Mouse (Mus musculus): ENCODE measurements around the gene Bcl6.

Bcl6 gene

DNA sequence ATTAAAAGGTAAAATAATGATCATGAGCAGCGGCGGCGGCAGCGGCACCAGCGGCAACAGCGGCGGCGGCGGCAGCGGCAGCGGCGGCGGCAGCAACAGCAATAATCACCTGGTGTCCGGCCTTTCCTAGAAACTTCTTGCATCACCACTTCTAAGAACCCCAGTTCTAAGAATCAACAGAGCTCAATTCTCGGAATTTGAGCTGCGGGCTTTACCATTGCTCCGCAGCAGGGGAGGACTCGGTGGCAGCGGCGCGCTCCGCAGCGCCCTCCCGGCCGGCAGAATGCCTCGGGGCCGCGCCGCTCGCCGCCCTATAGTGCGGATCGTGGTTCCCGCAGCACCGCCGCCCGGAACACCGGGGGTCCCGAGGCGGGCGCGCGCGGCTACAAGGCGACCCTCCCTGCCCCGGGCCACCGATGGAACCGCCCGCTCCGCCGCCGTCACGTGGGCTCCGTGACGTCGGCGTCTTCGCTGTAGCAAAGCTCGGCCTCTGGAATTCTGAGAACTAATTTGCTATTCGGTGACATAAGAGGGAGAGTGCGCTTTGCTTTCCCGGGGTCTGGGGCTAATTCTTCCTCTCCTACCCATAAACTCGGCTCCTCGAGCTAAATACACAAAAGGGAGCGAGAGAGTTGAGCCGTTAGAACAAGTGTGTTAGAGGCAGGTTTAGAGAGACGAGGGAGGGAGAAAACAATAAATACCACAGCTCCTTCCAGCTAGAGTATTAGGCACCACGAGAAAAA lies at the start of gene Bcl6, which contains the start of gene Gm37419:
Gene Bcl6, minus strand, starts transcription at position 387 of the 743 bp plus-strand sequence.
Gene Gm37419, plus strand, starts transcription at position 17 of the 743 bp plus-strand sequence.
- DNase-seq (ENCODE audit: low spot score) = peak; percentile 72

DNA sequence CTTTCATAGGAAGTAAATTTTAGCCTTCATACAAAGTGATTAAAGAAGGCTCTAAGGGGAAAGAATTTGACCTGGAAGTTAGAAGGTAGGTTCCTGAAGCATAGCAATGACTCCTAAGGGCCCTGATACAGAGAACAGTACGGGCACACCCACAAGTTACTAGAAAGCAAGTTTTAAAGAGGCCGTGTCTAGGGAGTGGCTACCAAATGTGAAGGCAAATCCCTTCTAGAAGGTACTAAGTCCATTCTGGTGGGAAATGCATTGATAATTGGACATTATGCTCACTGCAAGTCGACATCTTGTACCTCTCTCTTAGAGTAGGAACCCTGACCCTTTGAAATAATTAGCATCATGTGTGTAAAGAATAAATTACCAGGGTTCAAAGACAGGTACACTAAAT lies 47.7 kb upstream of the Bcl6 start:
- DNase-seq (ENCODE audit: low spot score) = no peak

DNA sequence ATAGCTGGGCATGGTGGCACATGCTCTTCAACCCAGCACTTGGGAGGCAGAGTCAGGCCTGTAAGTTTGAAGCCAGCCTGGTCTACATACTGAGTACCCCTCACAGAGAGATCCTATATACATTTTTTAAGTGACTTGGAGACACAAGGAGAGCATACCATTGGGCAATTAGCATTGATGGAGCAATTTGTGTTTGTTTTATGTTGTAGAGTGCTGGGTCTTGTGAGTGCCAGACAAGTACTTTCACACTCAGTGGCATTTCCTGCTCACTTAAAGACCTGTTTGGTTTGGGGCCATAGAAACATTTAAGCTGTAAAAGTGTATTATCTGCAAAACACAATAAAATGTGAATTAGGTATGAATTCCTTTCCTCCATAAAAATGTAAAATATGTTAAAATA lies 47.1 kb upstream of the Bcl6 start:
- no peak for DNase-seq (ENCODE audit: low spot score)

DNA sequence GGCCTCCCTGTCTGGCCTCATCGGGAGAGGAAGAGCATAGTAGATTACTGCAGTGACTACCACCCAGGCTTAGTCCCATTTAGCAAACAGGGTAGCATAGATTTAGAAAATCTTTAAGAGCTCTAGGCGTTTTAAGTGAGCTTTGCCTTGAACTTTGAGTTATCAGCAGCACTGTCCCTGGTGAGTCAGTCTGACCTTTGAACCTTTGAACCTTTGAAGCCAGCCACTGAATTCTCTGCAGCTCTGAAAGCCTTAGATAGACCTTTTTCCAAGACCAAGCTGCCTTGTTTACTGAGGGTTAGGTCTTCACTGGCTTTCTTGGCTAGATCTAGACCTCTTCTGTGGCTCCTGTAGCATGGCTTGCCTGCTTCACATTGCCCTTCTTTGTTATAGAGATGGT lies 45.8 kb upstream of the Bcl6 start:
- DNase-seq (ENCODE audit: low spot score) = no peak

DNA sequence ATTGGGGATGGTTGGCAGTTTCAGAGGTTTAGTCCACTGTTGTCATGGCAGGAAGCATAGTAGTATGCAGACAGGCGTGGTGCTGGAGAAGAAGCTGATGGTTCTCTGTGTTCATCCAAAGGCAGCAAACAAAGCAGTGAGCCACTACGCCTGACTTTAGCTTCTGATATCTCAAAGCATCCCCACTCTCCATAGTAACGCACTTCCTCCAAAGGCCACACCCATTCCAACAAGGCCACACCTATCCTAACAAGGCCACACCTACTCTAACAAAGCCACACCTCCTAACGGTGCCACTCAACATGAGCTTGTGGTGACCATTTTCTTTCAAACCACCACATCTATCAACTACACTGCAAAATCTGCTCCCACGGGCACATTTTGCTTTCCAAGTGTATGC lies 44.6 kb upstream of the Bcl6 start:
- DNase-seq (ENCODE audit: low spot score) = no peak

DNA sequence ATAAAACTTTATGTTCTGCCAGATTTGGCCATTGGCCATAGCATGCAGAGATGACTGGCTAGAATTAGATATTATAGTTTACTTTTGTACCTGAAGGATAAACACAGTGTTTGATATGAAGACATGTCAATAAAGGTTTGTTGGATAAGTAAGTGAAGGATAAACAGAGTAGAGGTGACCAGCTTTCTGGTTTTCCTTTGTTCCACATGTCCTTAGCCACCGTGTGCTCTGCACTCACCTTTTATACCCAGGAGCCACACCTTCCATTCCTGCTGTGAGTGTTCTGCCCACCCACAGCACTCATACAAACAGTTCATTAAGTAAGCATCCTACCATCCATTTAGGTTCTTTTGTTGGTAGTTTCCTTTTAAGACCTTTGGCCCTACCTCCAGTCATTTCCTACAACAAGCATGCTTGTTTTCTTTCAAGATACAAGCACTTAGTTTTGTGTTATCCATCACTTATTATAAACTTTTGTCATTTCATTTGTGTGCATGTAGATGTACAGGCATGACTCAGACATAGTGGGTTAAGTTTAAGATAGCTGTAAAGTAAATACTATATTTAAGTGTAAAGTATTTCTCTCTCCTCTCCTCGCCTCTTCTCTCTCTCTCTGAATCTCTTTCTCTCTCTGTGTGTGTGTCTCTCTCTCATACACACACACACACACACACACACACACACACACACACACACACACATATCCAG lies 41.5 kb upstream of the Bcl6 start:
- DNase-seq (ENCODE audit: low spot score) = no peak

DNA sequence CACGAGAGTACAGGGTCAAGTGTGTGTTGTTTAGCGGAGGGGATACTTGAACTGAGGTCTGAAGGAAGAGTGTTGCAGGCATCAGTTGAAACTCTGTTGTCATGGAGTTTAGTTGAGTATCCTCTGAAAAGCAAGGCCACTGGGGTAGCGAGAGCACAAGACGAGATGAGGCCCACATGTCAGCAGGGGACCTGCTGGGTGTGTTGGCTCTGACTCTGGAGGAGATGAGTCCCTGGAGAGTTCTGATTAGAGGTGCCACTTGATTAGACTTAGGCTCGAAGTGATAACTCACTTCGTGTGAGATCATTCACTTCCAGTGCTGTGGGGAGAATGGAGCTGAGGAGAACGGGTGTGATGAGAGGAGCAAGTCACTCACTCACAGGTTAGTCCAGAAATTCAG lies 36.8 kb upstream of the Bcl6 start:
- no peak for DNase-seq (ENCODE audit: low spot score)

DNA sequence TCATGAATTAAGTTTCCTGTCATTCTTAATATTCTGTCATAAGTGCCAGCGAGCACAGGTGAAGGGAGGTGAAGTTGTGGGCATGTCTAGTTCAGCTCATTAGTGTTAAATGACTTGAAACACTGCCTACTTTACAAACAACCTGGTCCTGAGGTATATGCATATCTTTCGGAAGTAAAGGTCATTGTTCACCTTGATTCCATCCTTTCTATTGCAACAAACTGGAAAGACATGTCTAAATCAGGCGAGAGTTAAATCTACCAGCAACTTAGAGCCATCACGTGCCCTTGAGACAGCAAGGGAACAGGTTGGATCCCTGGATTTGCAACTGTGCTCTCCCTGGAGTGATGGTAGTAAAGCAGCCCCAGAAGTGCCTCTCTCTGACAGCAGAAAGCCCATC lies 34.0 kb upstream of the Bcl6 start:
- DNase-seq (ENCODE audit: low spot score) = no peak

DNA sequence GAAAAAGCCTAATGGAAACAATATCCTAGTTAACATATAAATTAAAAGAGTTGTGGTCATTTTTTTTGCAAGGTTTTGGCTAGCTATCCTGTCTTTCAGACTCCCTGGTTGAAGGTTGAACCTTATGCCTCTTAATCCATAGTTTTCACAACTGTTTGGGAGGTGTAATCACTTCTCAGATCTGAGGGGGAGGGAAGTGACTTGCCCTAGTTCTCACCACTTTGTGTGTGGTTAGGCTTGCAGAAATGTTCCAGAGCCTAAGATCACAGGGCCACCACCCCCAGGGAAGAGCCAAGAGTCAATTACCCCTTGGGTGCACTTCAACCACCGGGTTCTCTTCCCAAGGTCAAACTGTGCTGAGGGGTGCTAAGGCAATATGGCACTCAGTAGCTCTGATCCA lies 33.1 kb upstream of the Bcl6 start:
- DNase-seq (ENCODE audit: low spot score) = no peak

DNA sequence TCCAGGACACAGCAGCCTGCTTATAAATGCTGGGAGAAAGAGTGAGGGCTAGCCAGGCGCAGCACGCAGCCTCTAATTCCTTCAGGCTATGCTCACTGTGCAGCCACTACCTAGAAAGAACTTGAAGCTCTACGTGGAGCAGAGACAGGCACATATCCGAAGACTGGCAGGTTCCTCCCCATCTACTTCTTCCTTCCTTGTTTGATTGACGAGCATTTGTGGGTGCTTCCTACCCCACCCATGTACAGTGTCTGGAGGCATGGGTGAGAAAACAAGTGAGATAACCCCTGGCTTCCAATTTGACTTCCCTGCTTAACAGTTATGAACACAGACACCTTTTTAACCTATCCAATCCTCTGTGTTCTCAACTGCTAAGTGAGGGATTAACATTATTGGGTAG lies 28.1 kb upstream of the Bcl6 start:
- DNase-seq (ENCODE audit: low spot score) = no peak

DNA sequence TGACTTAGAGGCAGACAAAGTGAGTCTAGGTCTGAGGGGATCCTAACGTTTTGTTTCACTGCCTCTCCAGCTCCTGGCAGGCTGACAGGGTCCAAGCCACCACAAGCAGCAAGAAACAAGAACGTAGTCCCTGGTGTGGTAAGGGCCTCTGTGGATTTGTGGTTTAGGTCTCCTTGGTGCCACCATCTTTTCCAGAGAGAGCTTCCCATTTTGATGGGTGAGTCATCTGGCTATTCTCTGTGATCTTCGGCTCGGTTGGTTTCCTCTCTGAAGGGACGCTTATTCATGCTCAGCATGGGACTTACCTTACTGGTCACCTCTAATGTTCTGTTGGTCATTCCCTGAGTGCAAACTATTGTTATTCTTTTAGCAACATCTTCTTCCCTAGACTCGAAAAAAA lies 27.6 kb upstream of the Bcl6 start:
- no peak for DNase-seq (ENCODE audit: low spot score)

DNA sequence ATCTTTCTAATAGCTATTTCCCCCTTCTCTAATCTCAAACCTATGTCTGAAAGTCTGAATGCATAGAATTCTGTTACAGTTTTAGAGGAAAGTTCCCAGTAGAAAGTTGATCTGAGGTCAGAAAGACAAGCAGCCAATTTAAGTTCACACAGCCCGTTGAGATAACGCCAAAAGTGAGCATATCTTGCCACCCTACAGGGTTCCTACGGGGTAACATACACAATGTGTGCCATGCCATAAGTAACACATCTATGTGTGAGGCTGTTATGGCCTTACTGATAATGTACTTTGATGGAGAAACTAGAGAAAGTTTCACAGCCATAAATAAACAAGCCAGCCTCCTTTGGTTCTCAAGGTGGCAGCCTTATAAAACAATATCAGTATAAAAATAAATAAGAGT lies 25.7 kb upstream of the Bcl6 start:
- DNase-seq (ENCODE audit: low spot score) = no peak

DNA sequence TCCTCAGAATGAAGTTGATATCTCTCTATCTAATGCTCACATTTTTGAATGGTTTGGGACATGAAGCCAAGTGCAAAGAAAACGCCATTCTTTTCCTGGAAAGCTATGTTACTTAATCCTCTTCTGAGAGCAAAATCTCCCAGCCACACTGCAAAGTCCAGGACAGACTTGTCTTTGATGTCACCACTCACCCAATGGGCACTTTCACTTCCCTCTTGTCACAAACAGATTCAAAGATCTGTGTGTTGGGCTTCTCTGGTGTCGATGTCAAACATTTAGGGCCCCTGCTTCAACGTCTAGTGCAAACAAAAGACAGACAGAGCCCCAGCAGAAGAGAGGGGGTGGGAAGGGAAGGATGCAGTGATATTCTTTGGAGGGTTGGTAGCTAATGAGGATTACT lies 23.4 kb upstream of the Bcl6 start:
- no peak for DNase-seq (ENCODE audit: low spot score)

DNA sequence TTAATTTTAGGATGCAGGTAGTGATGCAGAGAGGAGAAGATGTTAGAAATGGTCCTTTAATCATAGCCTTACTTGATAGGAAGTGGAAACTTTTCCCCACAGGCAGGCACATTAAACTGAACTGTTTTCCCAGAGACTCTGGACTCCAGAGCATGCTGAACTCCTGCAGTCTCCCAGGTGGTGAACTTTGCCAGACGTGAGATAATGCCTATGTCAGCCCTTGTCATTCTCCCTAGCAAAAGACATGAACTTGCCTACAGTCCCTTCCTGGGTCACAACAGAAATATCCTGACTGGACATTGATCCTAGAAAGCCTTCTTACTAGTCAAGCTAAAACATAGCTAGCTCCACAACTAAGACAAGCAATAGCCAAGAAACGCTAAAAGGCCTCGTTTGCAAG lies 22.7 kb upstream of the Bcl6 start:
- DNase-seq (ENCODE audit: low spot score) = no peak

DNA sequence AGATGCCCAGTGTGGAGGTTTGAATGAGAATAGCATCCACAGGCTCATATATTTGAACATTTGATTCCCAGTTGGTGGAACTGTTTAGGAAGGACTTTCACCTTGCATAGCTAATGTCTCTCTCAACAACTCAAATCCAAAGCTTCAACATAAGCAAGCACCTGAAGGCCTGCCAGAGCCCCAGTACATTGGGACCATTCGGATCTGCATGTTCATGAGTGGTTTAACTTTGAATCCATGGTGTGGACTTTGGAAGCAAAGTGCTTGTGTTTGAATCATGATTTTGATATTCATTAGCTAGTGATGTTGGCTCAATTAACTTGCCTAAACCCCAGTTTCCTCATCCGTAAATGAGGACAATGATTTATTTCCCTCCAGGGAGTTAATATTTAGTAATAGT lies 21.2 kb upstream of the Bcl6 start:
- no peak for DNase-seq (ENCODE audit: low spot score)

DNA sequence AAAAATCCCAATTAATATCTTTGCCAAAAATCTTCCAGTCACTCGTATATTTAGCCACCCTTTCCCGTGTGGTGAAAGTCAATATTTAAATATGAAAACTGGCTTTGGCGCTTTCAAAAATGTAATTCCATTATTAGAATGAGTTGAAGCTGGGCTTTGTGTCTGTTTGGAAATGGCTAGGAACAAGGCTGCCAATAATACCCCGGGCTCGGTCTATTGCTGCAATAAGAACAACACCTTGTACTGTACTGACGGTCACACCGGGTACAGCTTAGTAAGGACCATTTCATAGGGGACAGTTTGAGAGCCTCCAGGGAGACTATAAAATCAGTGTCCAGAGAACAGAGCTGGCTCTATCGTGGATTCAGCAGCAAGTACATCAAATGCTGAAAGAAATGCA lies 17.3 kb upstream of the Bcl6 start:
- no peak for DNase-seq (ENCODE audit: low spot score)

DNA sequence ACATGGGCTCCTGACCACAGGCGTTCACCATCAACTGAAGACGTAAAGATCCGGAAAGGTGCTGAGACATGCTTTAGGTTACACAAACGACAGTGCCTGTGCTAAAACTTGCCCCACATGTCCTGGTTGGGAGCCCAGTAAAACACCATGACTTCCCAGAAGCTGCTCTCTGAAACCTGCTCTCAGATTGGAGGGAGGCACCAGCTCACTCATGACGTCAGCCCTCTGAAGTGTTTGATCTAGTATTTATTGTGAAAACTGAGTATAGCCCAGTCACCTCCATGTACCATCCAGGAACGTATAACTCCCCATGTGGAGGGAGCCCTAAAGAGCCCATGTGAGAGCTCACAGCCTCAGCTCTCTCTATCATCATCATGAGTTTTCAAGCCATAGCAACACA lies 9.3 kb upstream of the Bcl6 start:
- DNase-seq (ENCODE audit: low spot score) = no peak

DNA sequence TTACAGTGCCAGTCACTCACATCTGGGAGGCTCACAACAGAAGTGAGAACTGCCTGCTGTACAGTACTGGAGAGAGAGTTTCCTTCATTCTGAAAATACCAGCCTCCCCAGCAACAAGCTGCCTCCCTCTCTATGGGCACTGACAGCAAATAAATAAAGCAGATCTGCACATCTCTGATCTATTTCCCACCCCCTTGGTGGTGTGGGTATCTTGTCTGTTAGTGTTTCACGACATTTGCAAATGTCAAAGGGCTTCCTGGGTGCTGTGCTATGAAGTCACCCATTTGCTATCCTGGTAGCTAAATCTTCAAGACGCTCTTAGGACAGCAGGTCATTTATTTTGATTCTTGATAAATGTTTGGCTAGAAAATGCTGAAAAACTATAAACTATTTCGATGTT lies 8.6 kb upstream of the Bcl6 start:
- DNase-seq (ENCODE audit: low spot score) = no peak

DNA sequence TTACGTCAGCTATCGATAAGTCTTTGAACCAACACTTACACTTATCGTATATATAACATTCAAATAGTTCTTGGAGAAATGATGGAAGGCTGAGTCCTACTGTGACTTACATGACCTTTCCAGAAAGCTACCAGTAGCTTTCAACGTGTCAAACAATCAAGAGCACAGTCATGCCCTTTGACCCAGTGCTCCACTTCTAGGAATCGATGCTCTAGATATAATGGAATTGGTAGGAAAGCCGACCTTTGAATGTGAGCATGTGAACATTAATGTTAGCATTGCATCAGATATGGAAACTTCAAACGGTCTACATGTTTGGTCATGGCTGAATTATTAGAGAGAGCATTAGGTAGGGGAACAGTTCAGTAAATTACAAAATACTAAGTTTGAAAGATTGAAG lies 7.7 kb upstream of the Bcl6 start:
- DNase-seq (ENCODE audit: low spot score) = no peak

DNA sequence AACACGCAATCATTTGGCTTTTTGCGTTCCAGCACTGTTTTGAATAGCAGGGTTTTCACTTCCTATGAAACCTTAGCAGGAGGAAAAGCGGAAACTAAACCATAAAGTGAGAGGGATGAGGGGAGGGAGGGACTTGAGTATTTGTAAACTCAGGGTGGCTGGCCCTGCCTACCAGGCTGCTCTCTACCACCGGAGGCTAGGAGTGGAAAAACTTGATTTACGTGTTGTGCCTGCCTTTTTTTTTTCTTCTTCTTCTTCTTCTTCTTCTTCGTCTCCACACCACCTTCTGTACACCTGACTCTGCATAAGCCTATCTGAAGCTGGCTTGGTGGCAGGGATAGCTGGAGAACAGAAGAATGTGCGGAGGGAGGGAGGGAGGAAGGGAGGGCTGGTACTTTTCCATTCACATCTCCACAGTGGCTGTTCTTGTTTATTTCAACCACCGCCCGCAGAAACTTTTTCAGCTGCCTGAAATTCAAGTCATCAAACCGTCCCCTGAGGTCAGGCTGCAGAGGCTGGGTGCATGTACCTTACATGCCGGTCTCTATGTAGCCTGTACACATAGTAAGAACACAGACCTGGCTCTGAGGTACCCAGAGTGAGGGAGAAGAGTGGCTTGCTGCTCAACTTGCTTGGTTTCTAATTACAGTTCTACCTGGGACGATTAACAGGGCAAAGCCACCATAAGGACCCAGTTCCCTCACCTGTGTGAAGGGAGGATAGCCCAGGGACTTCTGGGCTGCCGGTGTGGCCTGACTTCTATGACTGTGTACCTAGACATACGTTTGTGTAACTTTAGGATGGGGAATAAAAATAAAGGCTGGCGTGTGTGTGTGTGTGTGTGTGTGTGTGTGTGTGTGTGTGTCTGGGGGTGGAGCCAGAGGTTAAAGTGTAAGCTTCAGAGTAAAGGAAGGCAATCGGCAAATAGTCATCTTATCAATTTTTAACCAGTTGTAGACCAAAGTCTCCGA lies 5.0 kb upstream of the Bcl6 start:
- DNase-seq (ENCODE audit: low spot score) = no peak

DNA sequence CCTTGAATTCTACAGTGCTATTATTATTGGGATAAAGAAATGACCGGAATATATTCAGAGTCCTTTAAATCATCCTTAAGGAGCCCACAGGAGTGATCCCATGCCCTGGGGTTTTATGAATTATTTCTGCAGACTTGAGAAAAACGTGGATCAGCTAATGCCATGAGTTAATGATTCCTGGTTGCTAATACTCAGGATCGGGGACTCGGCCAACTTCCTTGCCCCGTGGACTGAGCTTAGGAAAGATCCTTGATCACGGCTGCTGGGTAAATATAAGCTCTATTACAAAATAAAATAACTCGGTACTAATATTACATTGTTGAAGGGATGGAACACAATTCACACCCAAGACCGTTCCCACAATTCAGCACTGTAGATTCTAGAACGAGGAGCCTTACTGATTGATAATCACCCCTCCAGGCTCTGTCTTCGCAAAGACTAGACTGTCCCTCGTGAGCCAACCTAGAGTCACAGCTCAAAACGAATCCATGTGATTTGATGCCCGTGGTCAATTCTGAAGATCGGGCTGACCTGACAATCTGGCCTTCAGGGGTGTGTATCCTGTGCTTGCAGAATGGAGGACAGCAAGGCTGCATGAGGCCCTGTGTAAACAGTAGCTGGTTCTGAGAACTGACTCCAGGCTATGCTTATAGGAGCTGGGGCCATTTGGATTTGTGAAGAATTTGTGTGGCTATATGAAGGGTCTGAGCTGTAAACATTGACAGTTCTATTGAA lies 3.4 kb upstream of the Bcl6 start:
- no peak for DNase-seq (ENCODE audit: low spot score)

DNA sequence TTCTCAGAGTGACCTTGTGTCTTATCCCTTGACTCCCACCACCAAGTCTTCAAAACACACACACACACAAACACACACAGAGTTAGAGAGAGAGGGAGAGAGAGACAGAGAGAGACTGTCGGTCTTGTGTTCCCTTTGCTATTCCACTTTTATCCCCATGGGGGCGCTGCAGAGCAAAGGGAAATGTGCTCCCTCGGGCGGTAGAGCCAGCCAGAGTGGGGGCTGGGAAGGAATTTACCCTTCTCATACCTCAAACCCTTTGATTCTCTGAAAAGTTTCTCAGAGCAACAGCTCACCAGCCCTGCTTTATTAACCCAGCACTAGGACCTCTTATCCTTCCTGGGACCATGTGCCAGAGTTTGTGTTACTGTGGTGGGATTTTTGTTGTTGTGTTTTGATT lies 2.5 kb upstream of the Bcl6 start:
- peak; percentile 91 for DNase-seq (ENCODE audit: low spot score)
